Mouse (Mus musculus): Measurements from ENCODE around the gene Clec16a.

- no peak for TF ChIP-seq CTCF (IDR thresholded peaks at IDR 0.05; ENCODE audit: control insufficient read depth, insufficient read depth, low read length)
- TF ChIP-seq POLR2A (IDR thresholded peaks at IDR 0.05; ENCODE audit: borderline replicate concordance, control insufficient read depth, low read depth, low read length) = no peak
These were observed 34.0 kb upstream of the Clec16a start for GRCm38 (mm10) chr16:10511134-10511520.
